Mouse (Mus musculus) megakaryocyte-erythroid progenitor cell, adult 5-6 weeks (primary cell): ENCODE results near the gene Otx2. TPM values are rescaled to one million over a fixed set of nuclear protein-coding genes. Genes with fewer than 3 reads are reported as not detected.

Experiments
- ATAC-seq: replicated peaks from 2 replicates; pipeline ENCODE4 v1.8.0; 2016; ENCODE audit warnings: mild to moderate bottlenecking, inconsistent platforms; ENCODE audit not compliant: severe bottlenecking, poor library complexity, low FRiP score, low TSS enrichment
- total RNA-seq, 2 experiments: library from RNA; stranded (forward) in 1 of 2; stranded (reverse) in 1 of 2; fragments of 200-1000, 215-1000 nt in 1 of 2; fragments of >200 nt in 1 of 2; fragmentation: Nextera tagmentation in 1 of 2; gene quantifications; 2 replicates each; pipeline ENCODE4 v1.2.3; 2014 to 2017

Gene Otx2
- total RNA-seq, 2 experiments from 2014 or later, result not detected

DNA sequence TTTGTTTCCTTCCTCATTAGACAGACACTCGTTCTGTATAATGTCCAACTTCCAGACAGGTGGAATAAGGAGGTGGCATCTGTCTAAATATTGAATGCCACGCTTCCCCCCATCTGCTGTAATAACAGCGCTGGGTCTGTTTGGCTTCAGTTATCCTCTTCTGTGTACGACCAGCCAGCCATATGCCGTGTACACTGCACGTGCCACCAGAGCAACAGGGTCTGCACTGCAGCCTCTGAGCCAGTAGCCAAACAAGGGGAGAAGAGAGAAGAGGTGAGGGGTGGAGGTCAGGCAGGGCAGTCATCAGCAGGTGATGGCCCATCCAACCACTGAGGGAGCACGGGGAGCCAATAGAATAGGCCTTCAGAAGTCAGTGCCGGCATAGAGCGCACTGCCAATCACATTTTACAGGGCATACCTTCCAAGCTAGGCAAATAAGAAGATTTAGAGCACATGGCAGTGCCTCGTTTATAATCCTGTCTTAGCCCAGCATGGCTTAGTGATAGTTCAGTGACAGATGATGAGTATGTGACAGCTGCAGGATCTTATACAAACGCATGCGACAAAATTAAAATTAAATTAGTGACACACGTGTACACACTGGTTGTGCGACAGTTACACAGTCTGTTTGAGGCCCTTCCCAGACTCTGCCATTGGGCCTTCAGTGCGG, 64.8 kb downstream of the Otx2 start:
- ATAC-seq, result no peak

Other genes with a start within 250 kb of the Otx2 start
- 19.7 and 20.7 TPM in 2 replicates for gene Tmem260, start 227.7 kb downstream of the Otx2 start, total RNA-seq (2014; fragmentation: Nextera tagmentation)
- gene Tmem260, start 227.7 kb downstream of the Otx2 start, total RNA-seq (2017), result 15.7 and 18.5 TPM in 2 replicates